Mouse (Mus musculus) hindbrain, embryonic 12.5 days (tissue): Measurements from ENCODE around the gene Drp2. TPM values are rescaled to one million over a fixed set of nuclear protein-coding genes. Genes with fewer than 3 reads are reported as not detected.

Source experiments
- ATAC-seq: fragments of 200-750 bp; cut with Nextera tagmentation; 2 replicates; pipeline ENCODE4 v1.8.0; 2017; ENCODE audit warnings: moderate TSS enrichment; ENCODE audit not compliant: low FRiP score
- H3K27ac ChIP-seq: fragments of 300-500 bp; sonication (generic); 2 replicates; pipeline ENCODE4 v1.5.1; 2016; ENCODE audit warnings: mild to moderate bottlenecking
- H3K27me3 ChIP-seq: fragments of 300-500 bp; sonication (generic); 2 replicates; pipeline ENCODE4 v1.6.1; 2016; ENCODE audit warnings: mild to moderate bottlenecking
- H3K36me3 ChIP-seq: fragments of 300-500 bp; sonication (generic); 2 replicates; pipeline ENCODE4 v1.6.1; 2016; ENCODE audit warnings: mild to moderate bottlenecking
- H3K4me1 ChIP-seq: fragments of 300-500 bp; sonication (generic); 2 replicates; pipeline ENCODE4 v1.6.1; 2016
- H3K4me2 ChIP-seq: fragments of 300-500 bp; sonication (generic); replicated peaks from 2 replicates; pipeline ENCODE4 v1.6.1; 2016; ENCODE audit warnings: mild to moderate bottlenecking
- H3K4me3 ChIP-seq: fragments of 300-500 bp; sonication (generic); 2 replicates; pipeline ENCODE4 v1.5.1; 2016; ENCODE audit warnings: mild to moderate bottlenecking
- H3K9ac ChIP-seq: fragments of 300-500 bp; sonication (generic); 2 replicates; pipeline ENCODE4 v1.6.1; 2016; ENCODE audit warnings: mild to moderate bottlenecking, moderate library complexity
- H3K9me3 ChIP-seq: fragments of 300-500 bp; sonication (generic); replicated peaks from 2 replicates; pipeline ENCODE4 v1.6.1; 2016; ENCODE audit warnings: mild to moderate bottlenecking
- WGBS: fragments of 180-500 bp; shearing (Covaris S2); methylation state at CpG from one replicate; pipeline ENCODE4 v1.1.7; 2016; 5-methylcytosine and 5-hydroxymethylcytosine counted together
- polyA plus RNA-seq: library from polyadenylated mRNA; unstranded; fragments of >200 nt; fragmentation: Nextera tagmentation; extraction: Ambion mirVana; gene quantifications from 2 replicates; pipeline ENCODE4 v1.2.1, GENCODE M21; 2016

Drp2 gene
- 13.0 and 13.9 TPM in 2 replicates for polyA plus RNA-seq

- no peaks in the 10 kb centered on the region; the same call in 1 of the 2 replicates for H3K27me3 ChIP-seq
- H3K9me3 ChIP-seq = no peaks in the 10 kb centered on the region
- H3K9ac ChIP-seq = peak within 1 kb of the TSS; percentile 50
- H3K27ac ChIP-seq = peak within 1 kb of the TSS; percentile 71; the same call in 1 of the 2 replicates
- whole genome bisulfite sequencing = 31% methylated on average over 15 of the region's 15 CpGs
- peak; percentile 81 for ATAC-seq
- H3K36me3 ChIP-seq = no peaks in the 10 kb centered on the region
- H3K4me3 ChIP-seq = peak within 1 kb of the TSS; percentile 34
- H3K4me2 ChIP-seq = peak within 1 kb of the TSS; percentile 57
- no peaks in the 10 kb centered on the region for H3K4me1 ChIP-seq
These were observed at the start of gene Drp2 for GRCm38 (mm10) chrX:134403863-134404583. Gene Drp2, plus strand, starts transcription at chrX:134404551.

GRCm38 (mm10) chrX:134359336-134359735 lies 45.0 kb upstream of the Drp2 start:
- H3K27ac ChIP-seq = no peak overlapping the region

GRCm38 (mm10) chrX:134362156-134362555 lies 42.2 kb upstream of the Drp2 start:
- ATAC-seq = no peak
- H3K9ac ChIP-seq = no peak overlapping the region
- no peaks in the 10 kb centered on the region for H3K4me1 ChIP-seq
- WGBS = 91% methylated on average over 4 of the region's 4 CpGs
- no peak overlapping the region for H3K27ac ChIP-seq
- H3K9me3 ChIP-seq = no peaks in the 10 kb centered on the region
- no peaks in the 10 kb centered on the region for H3K27me3 ChIP-seq
- H3K36me3 ChIP-seq = no peaks in the 10 kb centered on the region
- no peak overlapping the region for H3K4me2 ChIP-seq
- H3K4me3 ChIP-seq = no peak overlapping the region

More at GRCm38 (mm10) chrX:134359336-134359735, 45.0 kb upstream of the Drp2 start:
- Histone ChIP-seq H3K4me3 (no peak overlapping the region), H3K4me1 (no peaks in the 10 kb centered on the region), H3K9ac (no peak overlapping the region), H3K4me2 (no peak overlapping the region), H3K36me3 (no peaks in the 10 kb centered on the region), H3K9me3 (no peaks in the 10 kb centered on the region), H3K27me3 (no peaks in the 10 kb centered on the region)
- ATAC-seq = no peak
- 86% methylated on average over 4 of the region's 4 CpGs for WGBS

GRCm38 (mm10) chrX:134365421-134365820 lies 38.9 kb upstream of the Drp2 start:
- no peaks in the 10 kb centered on the region for H3K9me3 ChIP-seq
- no peak overlapping the region for H3K27ac ChIP-seq
- H3K9ac ChIP-seq = no peak overlapping the region
- H3K4me1 ChIP-seq = no peaks in the 10 kb centered on the region
- no peak overlapping the region for H3K4me2 ChIP-seq
- ATAC-seq = no peak
- no peaks in the 10 kb centered on the region for H3K27me3 ChIP-seq
- 71% methylated on average over 1 of the region's 1 CpGs for WGBS
- H3K4me3 ChIP-seq = no peak overlapping the region
- no peaks in the 10 kb centered on the region for H3K36me3 ChIP-seq

- no peaks in the 10 kb centered on the region for H3K27me3 ChIP-seq
- no peak overlapping the region for H3K9ac ChIP-seq
- no peak overlapping the region for H3K4me3 ChIP-seq
- no peaks in the 10 kb centered on the region for H3K4me1 ChIP-seq
- no peaks in the 10 kb centered on the region for H3K9me3 ChIP-seq
- no peak overlapping the region for H3K4me2 ChIP-seq
- no peaks in the 10 kb centered on the region for H3K36me3 ChIP-seq
- H3K27ac ChIP-seq = no peak overlapping the region
- no peak for ATAC-seq
- WGBS = 78% methylated on average over 3 of the region's 3 CpGs
These were observed 37.8 kb upstream of the Drp2 start for GRCm38 (mm10) chrX:134366547-134366946.

GRCm38 (mm10) chrX:134371279-134371678 lies 33.1 kb upstream of the Drp2 start:
- no peak overlapping the region for H3K4me2 ChIP-seq
- H3K27me3 ChIP-seq = no peaks in the 10 kb centered on the region; the same call in 1 of the 2 replicates
- no peak overlapping the region for H3K4me3 ChIP-seq
- no peak for ATAC-seq
- no peak overlapping the region for H3K27ac ChIP-seq
- no peaks in the 10 kb centered on the region for H3K9me3 ChIP-seq
- H3K9ac ChIP-seq = no peak overlapping the region
- no peaks in the 10 kb centered on the region for H3K4me1 ChIP-seq
- no peaks in the 10 kb centered on the region for H3K36me3 ChIP-seq
- WGBS = 6% methylated on average over 2 of the region's 2 CpGs

GRCm38 (mm10) chrX:134374190-134374589 lies 30.2 kb upstream of the Drp2 start:
- Histone ChIP-seq H3K9ac (no peak overlapping the region), H3K4me2 (no peak overlapping the region), H3K27me3 (no peaks in the 10 kb centered on the region; the same call in 1 of the 2 replicates), H3K27ac (no peak overlapping the region), H3K4me1 (no peaks in the 10 kb centered on the region), H3K36me3 (no peaks in the 10 kb centered on the region), H3K4me3 (no peak overlapping the region), H3K9me3 (no peaks in the 10 kb centered on the region)
- ATAC-seq = no peak
- WGBS = 92% methylated on average over 1 of the region's 1 CpGs

- Histone ChIP-seq H3K9ac (no peak overlapping the region), H3K27me3 (peaks cover 3% of the 10 kb centered on the region; the same call in 1 of the 2 replicates), H3K4me1 (no peaks in the 10 kb centered on the region), H3K9me3 (no peaks in the 10 kb centered on the region), H3K27ac (no peak overlapping the region), H3K36me3 (no peaks in the 10 kb centered on the region), H3K4me3 (no peak overlapping the region), H3K4me2 (no peak overlapping the region)
- 73% methylated on average over 6 of the region's 6 CpGs for WGBS
- ATAC-seq = no peak
These were observed 19.5 kb upstream of the Drp2 start for GRCm38 (mm10) chrX:134384896-134385295.

GRCm38 (mm10) chrX:134398972-134399371 lies 5.4 kb upstream of the Drp2 start:
- H3K36me3 ChIP-seq = no peaks in the 10 kb centered on the region
- no peak overlapping the region for H3K27ac ChIP-seq
- ATAC-seq = no peak
- H3K4me1 ChIP-seq = no peaks in the 10 kb centered on the region
- H3K4me3 ChIP-seq = no peak overlapping the region
- H3K9me3 ChIP-seq = no peaks in the 10 kb centered on the region
- no peaks in the 10 kb centered on the region for H3K27me3 ChIP-seq
- no peak overlapping the region for H3K9ac ChIP-seq
- no peak overlapping the region for H3K4me2 ChIP-seq
- 65% methylated on average over 2 of the region's 2 CpGs for WGBS

GRCm38 (mm10) chrX:134404584-134404955 lies 219 bp downstream of the Drp2 start:
- peak overlapping the region; percentile 71; the same call in 1 of the 2 replicates for H3K27ac ChIP-seq
- ATAC-seq = peak; percentile 85
- no peaks in the 10 kb centered on the region for H3K36me3 ChIP-seq
- WGBS = 18% methylated on average over 11 of the region's 14 CpGs
- H3K4me1 ChIP-seq = no peaks in the 10 kb centered on the region
- peak overlapping the region; percentile 57 for H3K4me2 ChIP-seq
- peak overlapping the region; percentile 50 for H3K9ac ChIP-seq
- H3K4me3 ChIP-seq = peak overlapping the region; percentile 34
- no peaks in the 10 kb centered on the region; the same call in 1 of the 2 replicates for H3K27me3 ChIP-seq
- no peaks in the 10 kb centered on the region for H3K9me3 ChIP-seq

GRCm38 (mm10) chrX:134409354-134409900 lies 5.1 kb downstream of the Drp2 start:
- Histone ChIP-seq H3K9ac (no peak overlapping the region), H3K36me3 (no peaks in the 10 kb centered on the region), H3K27ac (no peak overlapping the region), H3K4me2 (no peak overlapping the region), H3K27me3 (no peaks in the 10 kb centered on the region; the same call in 1 of the 2 replicates), H3K9me3 (no peaks in the 10 kb centered on the region), H3K4me3 (no peak overlapping the region), H3K4me1 (no peaks in the 10 kb centered on the region)
- 79% methylated on average over 6 of the region's 6 CpGs for WGBS
- no peak for ATAC-seq

GRCm38 (mm10) chrX:134412096-134412495 lies 7.7 kb downstream of the Drp2 start:
- Histone ChIP-seq H3K27ac (no peak overlapping the region), H3K4me1 (no peaks in the 10 kb centered on the region), H3K9me3 (no peaks in the 10 kb centered on the region), H3K4me3 (no peak overlapping the region), H3K36me3 (no peaks in the 10 kb centered on the region), H3K27me3 (no peaks in the 10 kb centered on the region), H3K9ac (no peak overlapping the region), H3K4me2 (no peak overlapping the region)
- 79% methylated on average over 1 of the region's 1 CpGs for WGBS
- ATAC-seq = no peak

GRCm38 (mm10) chrX:134420097-134420496 lies 15.7 kb downstream of the Drp2 start:
- H3K27me3 ChIP-seq = no peaks in the 10 kb centered on the region
- WGBS = 83% methylated on average over 5 of the region's 5 CpGs
- no peaks in the 10 kb centered on the region for H3K9me3 ChIP-seq
- H3K4me3 ChIP-seq = no peak overlapping the region
- H3K27ac ChIP-seq = no peak overlapping the region
- no peak for ATAC-seq
- H3K36me3 ChIP-seq = no peaks in the 10 kb centered on the region
- no peak overlapping the region for H3K4me2 ChIP-seq
- no peak overlapping the region for H3K9ac ChIP-seq
- H3K4me1 ChIP-seq = no peaks in the 10 kb centered on the region
